Mouse (Mus musculus): ENCODE data around the gene Col4a5.

Col4a5 gene

DNA sequence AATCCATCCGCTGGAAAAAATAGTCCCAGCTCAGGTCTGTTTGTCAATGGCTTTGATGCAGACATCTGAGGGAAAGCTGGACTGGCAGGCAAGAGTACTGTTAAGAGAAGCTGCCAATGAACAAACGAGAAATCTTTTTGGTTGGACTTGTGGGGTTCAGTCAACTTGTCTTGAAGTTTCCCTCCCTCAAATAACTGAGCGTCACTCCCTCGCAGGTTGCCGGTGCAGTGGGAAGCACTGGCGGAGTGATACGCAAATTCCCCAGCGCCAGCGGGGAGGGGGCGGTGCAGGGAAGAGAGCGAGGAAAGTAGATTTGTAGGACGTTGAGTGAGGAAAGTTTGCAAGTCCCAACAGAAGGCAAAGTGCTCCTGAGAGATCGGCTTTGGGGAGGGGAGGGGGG, at the start of gene Col4a5:
Gene Col4a5, plus strand, starts transcription at position 276 of the 400 bp plus-strand sequence.
- DNase-seq (ENCODE audit: low spot score) = no peak

DNA sequence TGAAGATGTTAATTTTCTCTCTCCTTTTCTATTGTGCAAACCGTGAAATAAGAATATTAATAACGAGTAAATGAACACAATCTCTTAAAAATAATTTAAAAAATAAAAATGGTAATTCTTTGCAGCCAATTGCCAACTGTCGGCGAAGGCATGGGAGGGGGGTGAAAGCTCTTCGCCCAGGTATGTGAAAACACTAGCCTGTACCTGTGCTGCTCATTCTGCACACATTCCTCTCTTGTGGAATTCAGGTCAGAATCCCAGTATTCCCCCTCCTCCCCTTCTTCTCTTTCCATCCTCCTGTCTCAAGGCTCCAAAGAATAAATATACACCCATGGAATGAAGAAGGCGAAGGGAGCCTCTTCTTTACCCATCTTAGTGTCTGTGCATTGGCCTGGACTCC, 38.4 kb upstream of the Col4a5 start:
- DNase-seq (ENCODE audit: low spot score) = no peak

DNA sequence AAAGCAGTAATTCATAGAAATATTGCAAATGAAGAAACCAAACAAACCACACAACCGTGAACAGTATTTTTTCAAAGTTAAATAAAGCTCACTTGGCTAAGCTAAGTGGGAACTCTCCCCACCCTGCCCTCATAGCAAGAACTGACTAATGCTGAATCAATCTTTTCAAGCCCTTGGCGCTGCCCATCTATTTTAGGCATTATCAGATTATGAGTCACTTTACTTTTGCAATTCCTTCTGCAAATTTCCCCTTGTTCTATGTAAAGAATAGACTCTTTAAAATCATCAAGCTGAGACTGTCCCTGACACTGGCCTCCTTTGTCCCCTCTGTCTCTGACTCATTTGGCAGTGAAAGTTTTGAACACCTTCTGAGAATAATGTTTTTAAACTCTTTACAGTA, 35.8 kb upstream of the Col4a5 start:
- DNase-seq (ENCODE audit: low spot score) = no peak

DNA sequence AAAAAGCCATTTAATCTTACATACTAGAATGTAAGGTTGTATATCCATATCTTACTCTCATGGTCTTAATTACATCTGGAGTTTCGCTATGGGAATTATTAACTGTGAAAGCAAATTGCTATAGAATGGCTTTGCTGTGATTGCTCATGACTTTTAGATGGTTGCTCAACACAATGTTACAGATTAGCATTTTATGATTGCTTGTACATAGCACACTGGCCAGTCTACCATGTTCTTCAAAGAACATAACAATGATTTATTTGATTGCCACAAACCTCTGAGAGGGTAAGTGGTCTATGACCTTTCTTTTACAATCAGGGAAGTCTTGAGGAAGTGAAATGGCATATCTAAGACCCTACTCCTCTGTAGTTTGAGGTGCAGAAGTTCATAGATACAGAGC, 27.2 kb upstream of the Col4a5 start:
- DNase-seq (ENCODE audit: low spot score) = no peak

DNA sequence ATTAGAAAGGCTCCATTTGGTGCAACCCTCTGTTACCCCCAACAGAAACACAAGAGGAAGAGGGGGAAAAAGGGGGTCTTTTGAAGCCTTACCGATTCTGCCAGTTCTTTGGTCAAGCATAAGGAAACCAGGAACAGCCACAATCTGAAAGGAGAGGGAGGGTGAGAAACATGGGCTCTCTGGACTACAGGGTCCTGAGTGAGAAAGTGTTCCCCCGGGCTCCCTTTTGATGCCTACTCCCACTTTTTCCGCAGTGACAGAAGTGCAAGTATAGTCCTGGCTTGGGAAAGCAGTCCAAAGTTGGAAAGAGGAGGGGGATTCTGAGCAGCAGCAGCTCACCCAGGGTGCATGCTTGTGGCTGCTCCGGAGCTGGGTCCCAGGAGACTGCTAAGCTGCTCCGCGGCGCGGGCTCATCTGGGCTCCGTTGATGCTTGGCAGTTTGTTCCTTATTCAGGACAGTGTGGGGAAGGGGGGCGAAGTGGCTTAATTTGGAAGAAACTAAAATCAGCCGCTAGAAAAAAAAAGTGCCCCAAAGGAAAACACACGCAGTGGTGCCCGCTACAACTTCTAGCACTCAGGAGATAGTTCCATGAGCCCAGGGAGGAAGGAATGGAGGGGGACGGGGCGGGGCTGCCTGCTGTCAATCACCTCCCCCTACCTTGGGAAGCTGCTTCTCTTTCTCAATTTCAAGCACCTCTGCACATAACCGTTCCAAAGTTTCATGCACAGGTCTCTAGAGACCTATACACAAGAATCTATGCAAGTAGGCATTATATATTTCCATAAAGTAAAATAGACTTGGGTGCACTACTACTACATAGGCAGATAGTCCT, 1.5 kb upstream of the Col4a5 start, which contains the start of gene Col4a6:
Gene Col4a6, minus strand, starts transcription at position 607 of the 833 bp plus-strand sequence.
- no peak for DNase-seq (ENCODE audit: low spot score)

DNA sequence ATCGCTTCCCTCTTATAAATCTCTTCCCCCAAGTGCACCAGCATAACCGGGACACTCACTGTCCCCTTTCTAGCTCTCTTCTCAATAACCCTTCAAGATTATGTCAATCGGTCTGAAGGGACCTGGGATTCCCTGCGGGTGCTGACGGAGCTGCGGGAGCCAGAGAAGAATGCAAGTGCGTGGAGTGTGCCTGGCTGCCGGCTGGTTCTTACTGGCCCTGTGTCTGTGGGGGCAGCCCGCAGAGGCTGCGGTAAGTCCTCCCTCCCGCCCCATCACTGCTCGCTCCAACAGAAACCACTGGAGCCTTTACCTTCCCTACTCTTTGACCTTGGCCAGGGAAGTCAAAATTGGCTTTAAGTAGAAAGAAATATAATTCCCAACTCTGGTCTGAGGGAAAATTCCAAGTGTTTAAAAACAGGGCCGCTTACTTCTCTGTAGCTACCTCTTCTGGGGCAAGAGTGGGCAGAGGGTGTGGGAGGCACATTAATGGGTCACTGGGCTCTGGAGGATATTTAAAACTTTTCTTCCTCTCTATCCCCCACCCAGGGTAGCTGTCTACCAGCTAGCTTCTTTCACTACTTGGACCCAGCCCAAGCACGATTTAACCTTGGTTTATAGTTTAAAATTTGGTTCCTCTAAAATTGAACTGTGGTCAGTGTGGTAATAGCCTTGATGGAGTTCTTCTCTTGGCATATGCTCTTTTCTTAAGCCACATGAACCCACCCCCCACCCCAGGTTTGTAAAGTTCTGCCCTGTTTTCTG, 562 bp downstream of the Col4a5 start:
- DNase-seq (ENCODE audit: low spot score) = no peak

DNA sequence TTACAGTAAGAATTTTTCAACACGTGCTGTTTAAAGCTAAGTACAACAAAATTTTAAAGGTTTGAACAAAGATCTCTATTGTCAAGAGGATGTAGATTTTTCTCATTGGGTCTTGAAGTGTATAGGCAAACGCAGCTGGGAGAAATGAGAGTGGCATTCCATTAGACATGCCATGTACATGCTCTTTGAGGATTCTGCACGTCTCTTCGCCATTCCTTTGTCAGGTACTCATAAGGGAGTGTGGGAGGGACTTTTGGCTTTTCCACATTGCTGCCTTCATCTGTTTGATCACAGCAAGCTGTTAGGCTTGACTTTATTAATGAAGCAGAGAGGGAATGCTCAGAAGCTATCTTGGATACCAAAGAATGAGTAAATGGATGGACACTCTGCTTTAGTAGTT, 19.4 kb downstream of the Col4a5 start:
- DNase-seq (ENCODE audit: low spot score) = no peak

DNA sequence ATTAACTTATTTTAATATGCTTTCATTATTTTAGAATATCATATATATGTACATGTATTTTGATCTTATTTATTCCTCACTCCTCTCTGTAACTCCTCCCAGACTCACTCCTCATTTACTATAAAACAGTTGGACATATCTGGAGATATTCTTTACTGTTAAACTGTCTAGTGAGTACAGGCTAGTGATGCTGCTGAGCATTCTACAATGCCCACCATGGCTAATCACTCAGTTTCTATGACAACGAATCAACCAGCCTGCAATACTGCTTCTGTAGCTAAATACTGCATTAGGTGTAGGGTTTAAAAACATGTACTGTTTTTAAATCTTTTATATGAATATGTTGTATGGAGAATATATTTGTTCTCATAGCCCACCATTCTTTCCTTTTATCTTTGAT, 27.9 kb downstream of the Col4a5 start:
- no peak for DNase-seq (ENCODE audit: low spot score)

DNA sequence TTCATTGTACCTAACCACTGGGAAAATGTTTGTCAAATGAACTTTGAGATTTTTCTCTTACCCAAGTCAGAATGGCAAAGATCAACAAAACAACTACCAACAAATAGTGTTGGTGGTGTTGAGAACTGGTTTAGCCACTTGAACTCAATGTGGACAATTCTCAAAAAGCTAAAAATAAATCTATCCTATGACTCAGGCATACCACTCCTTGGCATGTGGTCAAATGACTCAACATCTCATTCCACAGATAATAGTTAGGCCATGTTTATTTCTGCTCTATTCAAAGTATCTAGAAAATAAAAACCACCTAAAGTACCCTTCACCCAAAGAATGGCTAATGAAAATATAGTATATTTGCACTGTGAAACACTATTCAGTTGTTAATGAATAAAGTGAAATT, 58.3 kb downstream of the Col4a5 start:
- DNase-seq (ENCODE audit: low spot score) = no peak

DNA sequence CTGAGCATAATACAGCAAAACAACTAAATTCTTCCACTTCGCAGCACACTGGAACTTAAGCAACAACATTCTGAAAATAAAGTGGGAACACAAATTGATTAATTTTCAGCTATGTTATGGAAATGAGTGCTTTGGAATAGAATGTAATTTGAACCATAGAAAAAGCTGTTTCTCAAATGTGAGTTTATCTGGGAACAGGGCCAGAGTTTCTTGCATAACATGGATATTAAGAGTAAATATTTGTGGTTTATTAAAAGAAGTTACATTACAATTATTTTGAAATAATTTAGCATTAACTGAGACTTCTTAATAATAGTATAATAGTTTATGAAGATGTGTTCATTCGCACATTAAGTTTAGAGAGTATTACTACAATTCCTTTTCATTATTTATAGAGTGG, 72.3 kb downstream of the Col4a5 start:
- no peak for DNase-seq (ENCODE audit: low spot score)

DNA sequence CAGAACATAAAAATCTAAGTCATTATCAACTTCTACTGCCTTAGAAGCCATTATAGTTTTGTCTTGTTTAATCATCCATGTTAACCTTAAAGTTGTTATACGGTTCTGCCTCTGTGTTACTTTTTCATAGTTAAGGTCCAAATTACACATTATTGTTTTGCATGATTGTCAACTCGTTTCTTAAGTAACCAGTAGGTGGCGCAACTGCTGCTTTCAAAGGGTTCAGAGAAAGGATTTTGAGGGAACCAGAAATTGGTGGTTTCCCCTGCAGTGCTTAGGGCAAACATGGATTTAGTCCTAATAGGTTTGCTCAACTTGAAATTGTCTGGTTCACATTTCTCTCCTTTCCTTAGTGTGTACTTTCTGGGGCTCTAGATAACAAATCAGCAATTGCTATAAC, 115.1 kb downstream of the Col4a5 start:
- DNase-seq (ENCODE audit: low spot score) = no peak

DNA sequence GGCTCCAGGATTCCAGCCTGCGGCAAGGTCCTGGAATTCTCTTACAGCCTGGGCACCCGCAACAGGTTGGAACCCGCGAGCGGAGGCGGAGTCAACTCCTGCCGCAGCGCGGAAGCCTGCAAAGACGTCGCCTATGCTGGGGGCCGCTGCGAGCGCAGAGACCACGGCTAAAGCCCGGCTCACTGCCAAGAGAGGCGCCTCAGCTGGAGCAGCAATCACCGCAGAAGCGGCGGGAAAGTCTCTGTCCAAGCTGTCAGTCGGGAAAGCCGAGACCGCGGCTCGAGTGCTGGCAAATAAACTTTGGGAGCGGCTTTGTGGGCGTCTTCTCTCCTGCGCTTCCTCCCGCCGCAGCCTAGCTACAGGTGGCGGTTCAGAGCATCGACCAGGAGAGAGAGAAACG, 246.5 kb downstream of the Col4a5 start:
- DNase-seq (ENCODE audit: low spot score) = no peak

DNA sequence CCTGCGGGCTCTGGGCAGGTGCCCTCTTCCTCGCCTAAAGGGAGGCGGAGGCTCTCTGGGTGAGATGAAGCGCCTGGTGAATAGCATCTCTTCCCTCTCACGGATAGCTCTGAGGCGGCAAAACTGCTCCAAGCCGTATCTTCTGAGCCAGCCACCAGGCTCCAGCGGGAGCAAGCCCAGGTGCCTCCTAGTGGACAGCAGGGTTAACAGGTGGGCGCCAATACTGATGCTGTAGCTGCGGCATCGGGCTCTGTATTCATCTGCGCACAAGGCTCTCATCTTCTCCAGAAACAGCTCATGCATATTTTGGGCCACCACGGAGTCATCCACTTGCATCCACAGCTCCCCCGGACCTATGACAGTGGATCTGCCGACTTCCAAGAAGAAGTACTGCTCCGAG, 248.8 kb downstream of the Col4a5 start:
- no peak for DNase-seq (ENCODE audit: low spot score)

DNA sequence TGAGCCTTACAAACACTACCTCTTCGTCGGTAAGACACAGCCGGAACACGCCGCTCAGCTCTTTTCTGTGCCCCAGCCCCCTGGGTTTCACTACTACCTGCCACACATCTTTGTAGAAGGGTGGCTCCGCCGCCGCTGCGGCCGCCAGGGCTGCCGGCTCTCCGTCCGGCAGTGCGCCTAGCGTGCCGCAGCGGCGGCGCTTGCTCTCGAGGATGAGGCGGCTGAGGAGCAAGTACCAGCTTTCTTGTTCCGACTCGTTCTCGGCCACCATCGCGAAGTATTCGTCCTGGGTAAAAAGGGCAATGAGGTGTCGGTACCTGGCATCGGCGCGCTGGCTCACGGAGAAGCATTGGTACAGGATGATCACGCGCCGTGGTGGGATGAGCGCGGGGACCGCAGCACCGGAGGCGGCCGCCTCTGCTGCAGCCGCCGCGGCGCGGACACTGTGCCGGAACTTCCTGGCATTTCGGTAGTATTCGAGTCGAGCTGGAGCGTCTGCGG, 249.3 kb downstream of the Col4a5 start:
- no peak for DNase-seq (ENCODE audit: low spot score)

DNA sequence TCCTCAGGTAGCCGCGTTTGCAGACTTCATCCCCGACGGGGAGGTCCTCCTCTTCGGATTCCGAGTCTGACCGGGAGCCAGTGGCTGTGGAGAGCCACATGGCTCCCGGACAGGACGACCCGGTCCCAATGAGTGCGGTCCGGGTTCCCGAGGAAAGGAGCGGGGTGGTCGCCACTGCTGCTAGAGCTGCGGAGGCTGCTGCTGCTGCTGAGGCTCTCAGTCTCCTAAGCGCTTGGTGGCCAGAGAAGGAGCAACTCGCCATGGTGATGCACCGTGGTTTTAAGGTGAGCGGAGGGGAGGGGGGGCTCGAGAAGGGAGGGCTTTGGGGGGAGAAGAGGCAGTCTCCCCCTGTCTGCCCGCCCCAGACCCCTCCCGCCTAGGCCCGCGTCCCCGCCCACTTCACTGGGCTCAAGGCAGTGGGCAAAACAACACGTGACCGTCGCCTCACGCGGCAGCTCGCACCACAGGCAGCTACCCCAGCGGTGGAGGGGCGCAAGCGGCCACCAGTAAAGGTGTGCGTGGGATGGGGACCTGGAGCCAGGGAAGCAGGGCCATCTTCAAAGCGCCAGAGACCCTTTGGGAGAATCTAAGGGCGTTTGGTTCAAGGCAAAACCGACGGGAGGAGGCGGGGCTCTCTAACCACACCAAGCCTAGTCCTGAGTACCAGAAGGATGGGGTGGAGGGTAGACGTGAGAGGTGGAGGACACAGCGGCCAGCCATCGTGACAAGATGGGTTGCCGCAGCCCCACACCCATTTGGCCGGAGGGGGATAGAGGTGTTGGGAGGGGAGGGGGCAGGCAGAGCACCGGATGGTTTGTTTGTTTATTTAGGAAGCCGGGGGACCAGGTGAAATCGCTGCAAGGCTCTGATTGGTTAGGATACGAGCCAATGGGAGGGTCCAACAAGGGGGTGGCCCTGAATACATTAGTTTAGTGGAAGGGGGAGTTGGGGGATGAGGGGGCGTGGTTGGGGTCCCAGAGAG, 250.0 kb downstream of the Col4a5 start, which contains the start of gene Irs4:
Gene Irs4, minus strand, starts transcription at position 327 of the 982 bp plus-strand sequence.
- DNase-seq (ENCODE audit: low spot score) = no peak

DNA sequence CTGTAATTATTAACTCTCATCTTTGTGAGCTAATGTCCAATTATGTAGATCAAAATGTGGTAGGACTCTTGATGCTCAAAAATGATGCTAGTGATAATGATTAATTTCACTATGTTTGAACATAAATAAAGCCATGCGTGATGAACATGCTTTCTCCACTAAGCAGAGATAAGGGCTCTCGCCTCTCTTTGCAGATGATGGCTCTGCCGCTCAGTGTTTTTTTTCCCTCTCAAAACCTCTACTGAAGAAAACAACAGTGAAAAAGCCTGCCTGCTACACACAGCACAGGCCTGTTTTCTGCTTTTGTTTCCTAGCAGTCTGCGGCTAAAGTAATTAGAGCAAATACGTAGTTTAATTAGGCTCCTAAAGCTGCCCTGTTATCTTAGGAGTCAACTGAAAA, 254.4 kb downstream of the Col4a5 start:
- DNase-seq (ENCODE audit: low spot score) = no peak
